Mouse (Mus musculus): ENCODE data around the gene Fndc8. TPM values are rescaled to one million over a fixed set of nuclear protein-coding genes. Genes with fewer than 3 reads are reported as not detected.

The Fndc8 gene
- polyA plus RNA-seq, 1 experiment, result not detected

GRCm38 (mm10) chr11:82890342-82890762 lies 1.6 kb upstream of the Fndc8 start, which contains the start of gene Rad51d:
TSS of gene Rad51d (minus strand) at chr11:82890614.
- DNase-seq (ENCODE audit: low read depth), result peak; percentile 96
- TF ChIP-seq CTCF (IDR thresholded peaks at IDR 0.05; ENCODE audit: borderline replicate concordance, extremely low read depth, insufficient read depth, insufficient read length), result peak; percentile 96
- TF ChIP-seq POLR2A (IDR thresholded peaks at IDR 0.05; ENCODE audit: borderline replicate concordance, extremely low read depth, insufficient read depth, insufficient read length, poor library complexity, severe bottlenecking), result peak; percentile 43; the same call in 1 of the 2 replicates

DNA sequence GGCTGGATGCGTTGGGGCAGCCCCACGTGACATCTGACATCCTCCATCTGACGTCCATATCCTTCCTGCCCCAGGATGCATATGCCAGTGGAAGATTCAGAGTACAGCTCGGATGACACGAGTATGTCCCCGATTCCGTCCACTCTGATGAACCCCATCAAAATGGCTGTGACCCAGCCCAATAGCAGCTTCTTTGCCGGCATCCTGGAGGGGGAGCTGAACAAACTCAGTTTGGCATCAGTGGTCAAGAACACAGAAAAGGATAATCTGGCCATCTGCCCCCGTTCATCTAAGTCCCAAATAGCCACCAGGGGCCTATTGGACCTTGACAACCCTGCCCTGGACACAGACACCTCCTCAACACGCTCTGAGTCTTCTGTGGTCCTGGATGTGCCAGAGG lies 5.6 kb downstream of the Fndc8 start:
- no peak for DNase-seq (ENCODE audit: low read depth)
- TF ChIP-seq CTCF (IDR thresholded peaks at IDR 0.05; ENCODE audit: borderline replicate concordance, extremely low read depth, insufficient read depth, insufficient read length), result no peak
- TF ChIP-seq POLR2A (IDR thresholded peaks at IDR 0.05; ENCODE audit: borderline replicate concordance, extremely low read depth, insufficient read depth, insufficient read length, poor library complexity, severe bottlenecking), result no peak

DNA sequence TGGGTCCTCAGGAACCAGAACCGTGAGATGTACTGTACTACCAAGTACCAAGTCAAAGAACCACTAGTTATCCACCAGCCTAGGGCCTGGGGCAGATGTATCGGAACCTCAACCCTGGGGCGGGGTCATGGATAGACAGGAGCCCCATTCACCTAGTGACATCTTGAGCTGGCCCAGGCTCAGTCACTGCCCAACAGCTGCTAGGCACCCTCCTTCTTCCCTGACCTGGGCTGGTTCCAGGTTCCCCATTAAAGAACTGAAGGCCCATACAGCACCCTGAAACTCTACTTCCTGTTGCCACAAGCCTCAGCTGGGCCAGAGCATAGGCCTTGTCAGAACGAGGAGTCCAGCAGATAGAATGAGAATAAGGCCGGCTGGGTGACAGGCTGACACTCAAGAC lies 7.8 kb downstream of the Fndc8 start:
- TF ChIP-seq CTCF (IDR thresholded peaks at IDR 0.05; ENCODE audit: borderline replicate concordance, extremely low read depth, insufficient read depth, insufficient read length) (no peak), POLR2A (IDR thresholded peaks at IDR 0.05; ENCODE audit: borderline replicate concordance, extremely low read depth, insufficient read depth, insufficient read length, poor library complexity, severe bottlenecking) (no peak)
- no peak for DNase-seq (ENCODE audit: low read depth)

DNA sequence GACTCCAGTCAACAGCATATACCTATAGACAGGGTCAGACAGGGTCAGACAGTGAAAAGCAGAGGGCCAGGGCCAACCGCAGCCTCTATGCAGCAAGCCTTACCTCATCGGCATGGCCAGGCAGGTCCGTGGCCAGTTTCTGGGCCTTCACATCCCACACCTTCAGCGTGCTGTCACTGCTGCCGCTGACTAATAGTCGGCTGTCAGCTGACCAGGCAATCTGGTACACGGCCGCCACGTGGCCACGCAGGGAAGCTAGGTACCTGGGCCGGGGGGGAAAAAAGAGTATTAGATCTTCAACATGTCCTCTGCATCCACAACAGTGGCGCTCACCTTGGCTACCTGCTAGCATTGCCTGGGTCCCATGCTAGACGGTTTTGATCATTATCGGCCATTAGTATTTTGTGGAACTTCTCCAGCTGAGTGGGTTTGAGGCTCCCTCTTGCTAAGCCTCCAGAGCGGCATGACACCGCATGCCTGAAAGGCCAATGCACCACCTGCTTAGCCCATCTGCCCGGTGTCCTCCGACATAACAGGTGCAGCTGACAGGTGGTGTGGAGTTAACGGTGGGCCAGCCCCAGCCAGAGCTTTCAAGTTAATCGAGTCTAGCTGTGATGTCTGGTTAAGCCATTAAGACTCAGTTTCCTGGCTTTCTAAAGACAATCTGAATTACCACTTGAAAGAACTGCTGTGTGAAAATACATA lies 9.8 kb downstream of the Fndc8 start:
- no peak for TF ChIP-seq POLR2A (IDR thresholded peaks at IDR 0.05; ENCODE audit: borderline replicate concordance, extremely low read depth, insufficient read depth, insufficient read length, poor library complexity, severe bottlenecking)
- TF ChIP-seq CTCF (IDR thresholded peaks at IDR 0.05; ENCODE audit: borderline replicate concordance, extremely low read depth, insufficient read depth, insufficient read length), result no peak
- no peak for DNase-seq (ENCODE audit: low read depth)

GRCm38 (mm10) chr11:82904952-82905351 lies 13.0 kb downstream of the Fndc8 start:
- DNase-seq (ENCODE audit: low read depth), result no peak
- no peak for TF ChIP-seq CTCF (IDR thresholded peaks at IDR 0.05; ENCODE audit: borderline replicate concordance, extremely low read depth, insufficient read depth, insufficient read length)
- TF ChIP-seq POLR2A (IDR thresholded peaks at IDR 0.05; ENCODE audit: borderline replicate concordance, extremely low read depth, insufficient read depth, insufficient read length, poor library complexity, severe bottlenecking), result no peak

GRCm38 (mm10) chr11:82905816-82906215 lies 13.9 kb downstream of the Fndc8 start:
- TF ChIP-seq POLR2A (IDR thresholded peaks at IDR 0.05; ENCODE audit: borderline replicate concordance, extremely low read depth, insufficient read depth, insufficient read length, poor library complexity, severe bottlenecking), result no peak
- DNase-seq (ENCODE audit: low read depth), result no peak

- DNase-seq (ENCODE audit: low read depth), result peak; percentile 94
- TF ChIP-seq POLR2A (IDR thresholded peaks at IDR 0.05; ENCODE audit: borderline replicate concordance, extremely low read depth, insufficient read depth, insufficient read length, poor library complexity, severe bottlenecking), result peak; percentile 71; the same call in 1 of the 2 replicates
- TF ChIP-seq CTCF (IDR thresholded peaks at IDR 0.05; ENCODE audit: borderline replicate concordance, extremely low read depth, insufficient read depth, insufficient read length), result peak; percentile 91
Measured at GRCm38 (mm10) chr11:82907651-82908607, 16.0 kb downstream of the Fndc8 start, which contains the start of gene Nle1. TSS of gene Nle1 (minus strand) at chr11:82908411.

- TF ChIP-seq POLR2A (IDR thresholded peaks at IDR 0.05; ENCODE audit: borderline replicate concordance, extremely low read depth, insufficient read depth, insufficient read length, poor library complexity, severe bottlenecking), result no peak
- TF ChIP-seq CTCF (IDR thresholded peaks at IDR 0.05; ENCODE audit: borderline replicate concordance, extremely low read depth, insufficient read depth, insufficient read length), result no peak
- DNase-seq (ENCODE audit: low read depth), result no peak
Measured at GRCm38 (mm10) chr11:82908608-82908989, 16.7 kb downstream of the Fndc8 start.

DNA sequence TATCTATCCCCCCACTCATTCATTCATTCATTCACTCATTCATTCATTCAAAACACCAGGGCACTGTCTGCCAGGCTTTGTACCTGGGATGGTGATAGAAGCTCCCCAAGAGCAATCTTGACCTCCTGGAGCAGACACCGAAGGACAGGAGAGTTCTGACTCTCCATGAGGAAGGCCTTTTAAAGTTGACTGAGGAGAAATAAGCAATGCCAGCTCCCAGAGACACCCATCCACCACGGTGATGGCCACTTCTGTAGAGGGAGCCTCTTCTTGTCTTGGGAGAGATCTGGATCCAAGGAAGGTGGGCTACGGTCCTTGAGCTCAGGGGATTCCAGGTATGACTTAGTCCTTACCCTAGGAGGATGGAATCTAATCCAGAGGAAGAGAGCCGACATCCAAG lies 18.3 kb downstream of the Fndc8 start, which contains the start of gene Unc45b:
Unc45b (plus strand) TSS at position 301 of the 400 bp plus-strand sequence.
- DNase-seq (ENCODE audit: low read depth), result no peak

DNA sequence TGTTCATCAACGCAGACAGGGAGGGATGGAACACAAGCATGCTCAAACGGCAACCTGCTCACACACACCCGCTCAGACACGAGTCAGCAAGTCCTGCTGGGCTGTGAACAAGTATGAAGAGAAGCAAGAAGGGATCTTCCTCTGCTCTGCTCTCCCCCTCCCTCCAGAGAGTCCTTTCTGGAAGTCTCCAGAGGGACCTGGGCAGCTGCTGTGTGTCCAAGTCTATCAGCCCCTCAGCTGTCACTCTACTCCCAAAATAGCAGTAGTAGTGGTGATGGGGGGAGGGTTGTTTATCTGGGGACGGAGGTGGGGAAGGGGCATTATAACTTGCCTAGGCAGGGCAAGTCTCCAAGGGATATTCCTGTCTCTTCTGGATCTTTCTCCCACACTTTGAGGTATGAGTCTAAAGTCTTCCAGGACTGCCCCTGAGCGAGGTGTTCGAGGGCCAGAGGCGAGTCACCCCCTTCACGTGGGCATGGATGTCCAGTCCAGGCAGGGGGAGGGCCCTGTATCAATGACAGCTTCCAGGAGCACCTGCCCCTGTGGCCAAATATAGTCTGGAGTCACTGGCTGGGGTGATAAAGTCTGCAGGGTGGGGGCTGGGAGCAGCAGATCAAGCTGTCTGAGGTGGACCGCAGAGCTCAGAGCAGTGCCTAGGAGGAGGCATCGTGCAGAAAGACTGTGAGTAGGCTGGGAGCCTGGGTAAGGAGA lies 18.9 kb downstream of the Fndc8 start:
- no peak for DNase-seq (ENCODE audit: low read depth)
- TF ChIP-seq CTCF (IDR thresholded peaks at IDR 0.05; ENCODE audit: borderline replicate concordance, extremely low read depth, insufficient read depth, insufficient read length) (no peak), POLR2A (IDR thresholded peaks at IDR 0.05; ENCODE audit: borderline replicate concordance, extremely low read depth, insufficient read depth, insufficient read length, poor library complexity, severe bottlenecking) (no peak)

More for the DNA sequence above, 18.3 kb downstream of the Fndc8 start, which contains the start of gene Unc45b:
- TF ChIP-seq CTCF (IDR thresholded peaks at IDR 0.05; ENCODE audit: borderline replicate concordance, extremely low read depth, insufficient read depth, insufficient read length) (no peak), POLR2A (IDR thresholded peaks at IDR 0.05; ENCODE audit: borderline replicate concordance, extremely low read depth, insufficient read depth, insufficient read length, poor library complexity, severe bottlenecking) (no peak)
